Mouse (Mus musculus) CH12.LX (cell line): ENCODE data around the gene Rai14.

Experiments used
- BHLHE40 ChIP-seq: IDR thresholded peaks from 2 replicates; pipeline ENCODE4 v1.6.1; 2011; ENCODE audit warnings: mild to moderate bottlenecking, low read depth, low read length, improper control_type of control experiment
- CTCF ChIP-seq, 2 experiments: IDR thresholded peaks in 1 of 2; conservative IDR thresholded peaks in 1 of 2; 2 replicates each; pipeline ENCODE4 v1.5.1; 2011 to 2012; ENCODE audit warnings: low read depth in 2 of 2, low read length in 2 of 2, improper control_type of control experiment in 1 of 2, inconsistent platforms in 1 of 2, mild to moderate bottlenecking in 1 of 2, moderate library complexity in 1 of 2
- EP300 ChIP-seq: IDR thresholded peaks from 2 replicates; pipeline ENCODE4 v1.6.1; 2011; ENCODE audit warnings: low read length, improper control_type of control experiment
- GABPA ChIP-seq: IDR thresholded peaks from 2 replicates; pipeline ENCODE4 v1.6.1; 2012; ENCODE audit warnings: low read depth, low read length, improper control_type of control experiment, inconsistent platforms; ENCODE audit not compliant: insufficient replicate concordance
- ZC3H11A ChIP-seq: IDR thresholded peaks from 2 replicates; pipeline ENCODE4 v1.6.1; 2012; ENCODE audit warnings: low read depth, mild to moderate bottlenecking, inconsistent platforms, low read length, improper control_type of control experiment

DNA sequence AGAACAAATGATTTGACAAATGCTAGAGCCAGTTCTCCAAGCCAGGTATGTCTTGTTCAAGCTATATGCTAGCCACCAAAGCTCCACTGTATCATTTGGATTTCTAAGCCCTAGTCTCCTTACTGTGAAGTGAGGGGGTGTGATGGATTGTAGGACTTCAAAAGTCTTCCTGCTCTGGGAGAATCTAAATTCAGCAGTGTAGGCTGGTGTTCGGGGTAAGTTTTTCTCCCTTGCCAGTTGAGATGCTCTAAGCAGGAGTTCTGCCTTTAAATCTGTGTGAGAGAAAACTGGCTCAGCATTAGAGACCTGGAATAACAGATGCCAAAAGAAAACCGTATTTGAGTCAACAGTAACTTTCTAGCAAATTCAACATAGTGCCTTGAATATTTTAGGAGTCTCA is 35.9 kb upstream of the Rai14 start:
- TF ChIP-seq ZC3H11A (no peak), CTCF (conservative IDR thresholded peaks at IDR 0.05 in 1 of 2, IDR thresholded peaks at IDR 0.05 in 1 of 2; ENCODE audit: low read depth in 2 of 2, low read length in 2 of 2) (no peak), EP300 (no peak), BHLHE40 (no peak), GABPA (no peak)
